Mouse (Mus musculus) ES-E14 (cell line): ENCODE data around the gene Smco3.

ENCODE experiments used
- HCFC1 ChIP-seq: IDR thresholded peaks from 2 replicates; pipeline ENCODE4 v1.6.1; 2012; ENCODE audit warnings: low read length, inconsistent platforms, borderline replicate concordance; ENCODE audit not compliant: insufficient read depth
- MAFK ChIP-seq: IDR thresholded peaks from 2 replicates; pipeline ENCODE4 v1.6.1; 2014; ENCODE audit warnings: mild to moderate bottlenecking, low read depth, low read length, inconsistent platforms; ENCODE audit not compliant: insufficient read depth
- ZC3H11A ChIP-seq: IDR thresholded peaks from 2 replicates; pipeline ENCODE4 v1.6.1; 2012; ENCODE audit warnings: low read depth, mild to moderate bottlenecking, inconsistent platforms, low read length, borderline replicate concordance
- ZNF384 ChIP-seq: IDR thresholded peaks from 2 replicates; pipeline ENCODE4 v1.6.1; 2012; ENCODE audit warnings: low read depth, low read length, inconsistent platforms

DNA sequence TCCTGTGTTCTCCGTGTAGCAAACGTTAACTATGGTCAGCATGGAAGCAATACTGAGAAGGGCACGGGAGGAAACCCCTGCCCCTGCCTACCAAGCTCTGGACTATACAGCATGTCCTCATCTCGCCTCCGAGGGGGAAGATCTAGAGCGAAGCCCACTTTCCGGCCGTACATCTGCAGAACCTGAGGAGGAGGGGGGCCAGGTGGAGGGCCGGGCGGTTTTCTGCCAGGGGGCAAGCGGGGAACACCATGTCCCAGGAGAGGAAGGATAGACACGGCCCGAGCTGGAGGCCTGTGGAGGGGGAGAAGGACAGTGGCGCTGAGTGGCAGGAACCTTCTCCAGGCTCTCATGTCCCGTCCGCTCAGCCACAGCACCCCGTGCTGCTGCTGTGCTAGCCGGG, 14.2 kb downstream of the Smco3 start:
- TF ChIP-seq ZNF384 (no peak), ZC3H11A (no peak), HCFC1 (no peak), MAFK (no peak)
